Mouse (Mus musculus) adrenal gland, postnatal 25 days (tissue): ENCODE data around the gene Gm9789. TPM values are rescaled to one million over a fixed set of nuclear protein-coding genes. Genes with fewer than 3 reads are reported as not detected.
"Not testable (repeated sequence)": the region's sequence is repeated elsewhere in the genome, so short reads cannot be mapped to it uniquely, and the experiment has no call there.

Experiments
- DNase-seq: peaks from one replicate; pipeline ENCODE4 v3.0.0; 2021; ENCODE audit warnings: mixed read lengths
- long read RNA-seq: library from polyadenylated mRNA; stranded (forward); transcript quantifications from one replicate; pipeline ENCODE4 v2.0.0, GENCODE M21; 2021
- total RNA-seq: library from RNA; stranded (reverse); gene quantifications from 2 replicates; pipeline ENCODE4 v1.2.3, GENCODE M21; 2021

Gm9789 gene
- total RNA-seq: not detected in 2 replicates
- long read RNA-seq: 0 reads

GRCm38 (mm10) chr16:89157652-89158051 is at the start of gene Gm9789:
TSS of gene Gm9789 (plus strand) at chr16:89157952.
- no peak for DNase-seq

- no peak for DNase-seq
Measured at GRCm38 (mm10) chr16:89140551-89140950, 17.2 kb upstream of the Gm9789 start, which contains the start of gene Gm6358. TSS of gene Gm6358 (plus strand) at chr16:89140851.

GRCm38 (mm10) chr16:89150786-89151185 is 7.0 kb upstream of the Gm9789 start, which contains the start of gene Gm10061:
TSS of gene Gm10061 (plus strand) at chr16:89151086.
- DNase-seq: no peak

GRCm38 (mm10) chr16:89169190-89169589 is 11.4 kb downstream of the Gm9789 start, which contains the start of gene Gm7735:
TSS of gene Gm7735 (plus strand) at chr16:89169490.
- DNase-seq: not testable (repeated sequence)

- DNase-seq: no peak
Measured at GRCm38 (mm10) chr16:89174435-89174834, 16.7 kb downstream of the Gm9789 start, which contains the start of gene 1110057P08Rik. TSS of gene 1110057P08Rik (plus strand) at chr16:89174735.

GRCm38 (mm10) chr16:89188621-89189020 is 30.9 kb downstream of the Gm9789 start:
- no peak for DNase-seq

GRCm38 (mm10) chr16:89205561-89205960 is 47.8 kb downstream of the Gm9789 start, which contains the start of gene Krtap20-2:
TSS of gene Krtap20-2 (plus strand) at chr16:89205861.
- no peak for DNase-seq

Other genes with a start within 250 kb of the Gm9789 start
- gene Krtap19-9b, start 225.7 kb upstream of the Gm9789 start, total RNA-seq: not detected in 2 replicates
- gene Krtap16-3, start 195.1 kb upstream of the Gm9789 start, total RNA-seq: not detected in 2 replicates
- gene Krtap22-2, start 147.2 kb upstream of the Gm9789 start, total RNA-seq: not detected in 2 replicates
- not detected in 2 replicates for gene Gm10229, start 142.7 kb upstream of the Gm9789 start, total RNA-seq
- not detected in 2 replicates for gene Krtap6-1, start 126.3 kb upstream of the Gm9789 start, total RNA-seq
- gene Gm10228, start 116.5 kb upstream of the Gm9789 start, total RNA-seq: not detected in 2 replicates
- gene Krtap6-5, start 110.1 kb upstream of the Gm9789 start, total RNA-seq: not detected in 2 replicates
- not detected in 2 replicates for gene 1110025L11Rik, start 94.0 kb upstream of the Gm9789 start, total RNA-seq
- not detected in 2 replicates for gene Krtap6-3, start 73.9 kb upstream of the Gm9789 start, total RNA-seq
- not detected in 2 replicates for gene Gm6358, start 17.1 kb upstream of the Gm9789 start, total RNA-seq
- gene Gm10061, start 6.9 kb upstream of the Gm9789 start, total RNA-seq: not detected in 2 replicates
- not detected in 2 replicates for gene Gm7735, start 11.5 kb downstream of the Gm9789 start, total RNA-seq
- gene 1110057P08Rik, start 16.8 kb downstream of the Gm9789 start, total RNA-seq: not detected in 2 replicates
- gene Krtap20-2, start 47.9 kb downstream of the Gm9789 start, total RNA-seq: not detected in 2 replicates
- gene Krtap21-1, start 245.9 kb downstream of the Gm9789 start, total RNA-seq: not detected in 2 replicates